Mouse (Mus musculus): Measurements from ENCODE around the gene Samsn1. TPM values are rescaled to one million over a fixed set of nuclear protein-coding genes. Genes with fewer than 3 reads are reported as not detected.
"Not testable (repeated sequence)": the region's sequence is repeated elsewhere in the genome, so short reads cannot be mapped to it uniquely, and the experiment has no call there.

Gene Samsn1
- total RNA-seq, 2 experiments from 2014 or later = 1.5 to 1.7 TPM

GRCm38 (mm10) chr16:75878885-75879284, 143.2 kb downstream of the Samsn1 start:
- no peak for DNase-seq (ENCODE audit: low spot score in 2 of 2)

- DNase-seq (ENCODE audit: low spot score in 2 of 2) = no peak
These were observed 144.9 kb downstream of the Samsn1 start for GRCm38 (mm10) chr16:75877170-75877569.

- no peak for DNase-seq (ENCODE audit: low spot score in 2 of 2)
These were observed 146.2 kb downstream of the Samsn1 start for GRCm38 (mm10) chr16:75875896-75876295.

GRCm38 (mm10) chr16:75874508-75874907, 147.6 kb downstream of the Samsn1 start:
- no peak for DNase-seq (ENCODE audit: low spot score in 2 of 2)

- DNase-seq (ENCODE audit: low spot score in 2 of 2) = no peak
These were observed 149.8 kb downstream of the Samsn1 start for GRCm38 (mm10) chr16:75872241-75872640.

GRCm38 (mm10) chr16:75867400-75867799, 154.7 kb downstream of the Samsn1 start:
- no peak for DNase-seq (ENCODE audit: low spot score in 2 of 2)

- no peak for DNase-seq (ENCODE audit: low spot score in 2 of 2)
These were observed 156.6 kb downstream of the Samsn1 start for GRCm38 (mm10) chr16:75865505-75865904.

GRCm38 (mm10) chr16:75864673-75865072, 157.4 kb downstream of the Samsn1 start:
- no peak for DNase-seq (ENCODE audit: low spot score in 2 of 2)

- no peak for DNase-seq (ENCODE audit: low spot score in 2 of 2)
These were observed 165.7 kb downstream of the Samsn1 start for GRCm38 (mm10) chr16:75856343-75856742.

- DNase-seq (ENCODE audit: low spot score in 2 of 2) = no peak
These were observed 166.7 kb downstream of the Samsn1 start for GRCm38 (mm10) chr16:75855402-75855801.

- DNase-seq (ENCODE audit: low spot score in 2 of 2) = no peak
These were observed 168.4 kb downstream of the Samsn1 start for GRCm38 (mm10) chr16:75853556-75854271.

- DNase-seq (ENCODE audit: low spot score in 2 of 2) = no peak
These were observed 169.6 kb downstream of the Samsn1 start for GRCm38 (mm10) chr16:75852485-75852884.

GRCm38 (mm10) chr16:75849039-75849438, 173.0 kb downstream of the Samsn1 start:
- DNase-seq (ENCODE audit: low spot score in 2 of 2) = no peak

GRCm38 (mm10) chr16:75843653-75844062, 178.4 kb downstream of the Samsn1 start:
- no peak for DNase-seq (ENCODE audit: low spot score in 2 of 2)

- no peak for DNase-seq (ENCODE audit: low spot score in 2 of 2)
These were observed 179.1 kb downstream of the Samsn1 start for GRCm38 (mm10) chr16:75843031-75843430.

GRCm38 (mm10) chr16:75842569-75842968, 179.5 kb downstream of the Samsn1 start:
- DNase-seq (ENCODE audit: low spot score in 2 of 2) = no peak

- no peak for DNase-seq (ENCODE audit: low spot score in 2 of 2)
These were observed 184.2 kb downstream of the Samsn1 start for GRCm38 (mm10) chr16:75837728-75838451.

GRCm38 (mm10) chr16:75831390-75831789, 190.7 kb downstream of the Samsn1 start:
- DNase-seq (ENCODE audit: low spot score in 2 of 2) = no peak

GRCm38 (mm10) chr16:75826949-75827348, 195.1 kb downstream of the Samsn1 start:
- DNase-seq (ENCODE audit: low spot score in 2 of 2) = not testable (repeated sequence)

GRCm38 (mm10) chr16:75826498-75826897, 195.6 kb downstream of the Samsn1 start:
- no peak for DNase-seq (ENCODE audit: low spot score in 2 of 2)

- DNase-seq (ENCODE audit: low spot score in 2 of 2) = no peak
These were observed 198.9 kb downstream of the Samsn1 start for GRCm38 (mm10) chr16:75823226-75823625.

GRCm38 (mm10) chr16:75820963-75821362, 201.1 kb downstream of the Samsn1 start:
- no peak for DNase-seq (ENCODE audit: low spot score in 2 of 2)
